Mouse (Mus musculus) C3H10T1/2 (cell line): ENCODE measurements around the gene Aoah. TPM values are rescaled to one million over a fixed set of nuclear protein-coding genes. Genes with fewer than 3 reads are reported as not detected.

Source experiments
- polyA plus RNA-seq, 2 experiments: library from polyadenylated mRNA; unstranded; fragments of >200 nt; fragmentation: generic; extraction: Trizol; gene quantifications; one replicate each; pipeline ENCODE4 v1.2.1; 2012; ENCODE audit warnings: missing spikeins in 2 of 2

The Aoah gene
- polyA plus RNA-seq: not detected

DNA sequence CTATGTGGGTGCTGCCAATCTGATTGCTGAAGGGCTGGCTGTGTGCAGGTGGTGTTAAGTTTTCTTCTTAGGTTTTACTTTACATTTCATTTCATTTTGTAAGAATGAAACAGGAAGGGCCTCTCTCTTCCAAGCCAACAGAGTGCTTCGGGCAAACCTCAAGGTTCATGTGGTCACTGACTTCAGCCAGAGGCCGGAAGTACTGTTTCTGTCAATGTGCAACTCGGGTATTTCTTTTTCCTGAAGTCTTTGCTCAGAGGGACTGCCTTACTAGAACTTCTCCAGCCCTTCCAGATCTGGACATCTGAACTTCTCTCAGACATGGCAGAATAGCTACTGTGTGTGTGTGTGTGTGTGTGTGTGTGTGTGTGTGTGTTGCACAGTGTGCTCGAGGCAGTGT lies at the start of gene Aoah:
Aoah (plus strand) TSS at position 213 of the 400 bp plus-strand sequence.

GRCm38 (mm10) chr13:21074847-21075246 lies 280.9 kb downstream of the Aoah start, which contains the start of gene Olfr1370:
Olfr1370 (minus strand) TSS chr13:21074947.

